Mouse (Mus musculus): ENCODE data around the gene Trim14. TPM values are rescaled to one million over a fixed set of nuclear protein-coding genes. Genes with fewer than 3 reads are reported as not detected.
A peak's percentile ranks its signal among the peaks of the same experiment; 100 is the strongest.

Gene Trim14
- polyA plus RNA-seq, 1 experiment from 2014 or later, result 2.1 TPM

GRCm38 (mm10) chr4:46558672-46559667 is 23.0 kb upstream of the Trim14 start:
- Histone ChIP-seq H3K36me3 (no peaks in the 10 kb centered on the region), H3K4me3 (no peak overlapping the region), H3K27me3 (no peaks in the 10 kb centered on the region), H3K9ac (no peak overlapping the region), H3K9me3 (no peaks in the 10 kb centered on the region), H3K4me2 (no peak overlapping the region), H3K4me1 (replicated peaks) (no peaks in the 10 kb centered on the region), H3K27ac (replicated peaks) (no peak overlapping the region)
- 80% methylated on average over 22 of the region's 22 CpGs for WGBS
- no peak for ATAC-seq (ENCODE audit: low read depth)

DNA sequence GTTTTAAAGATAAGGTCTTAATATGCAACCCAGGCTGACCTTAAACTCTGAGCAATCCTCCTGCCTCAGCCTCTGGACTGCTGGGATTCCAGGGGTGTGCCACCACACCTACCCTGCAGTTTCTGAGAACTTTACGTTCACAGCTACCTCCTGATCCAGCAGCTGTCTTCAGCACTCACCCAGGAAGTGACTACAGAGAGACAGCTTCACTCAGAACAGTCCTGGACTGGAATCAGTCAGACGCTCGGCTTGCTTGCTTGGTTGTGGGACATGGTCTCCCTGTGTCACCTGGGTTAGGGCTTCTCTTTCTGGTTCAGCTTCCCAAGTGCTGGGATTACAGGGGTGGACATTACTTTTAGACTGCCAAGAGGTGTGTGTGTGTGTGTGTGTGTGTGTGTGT is 21.0 kb upstream of the Trim14 start:
- WGBS, result 85% methylated on average over 3 of the region's 3 CpGs
- H3K27ac ChIP-seq (replicated peaks), result no peak overlapping the region
- no peak overlapping the region for H3K9ac ChIP-seq
- no peak for ATAC-seq (ENCODE audit: low read depth)
- no peaks in the 10 kb centered on the region for H3K4me1 ChIP-seq (replicated peaks)
- H3K4me2 ChIP-seq, result no peak overlapping the region
- H3K27me3 ChIP-seq, result no peaks in the 10 kb centered on the region
- H3K4me3 ChIP-seq, result no peak overlapping the region
- H3K36me3 ChIP-seq, result no peaks in the 10 kb centered on the region
- H3K9me3 ChIP-seq, result no peaks in the 10 kb centered on the region

DNA sequence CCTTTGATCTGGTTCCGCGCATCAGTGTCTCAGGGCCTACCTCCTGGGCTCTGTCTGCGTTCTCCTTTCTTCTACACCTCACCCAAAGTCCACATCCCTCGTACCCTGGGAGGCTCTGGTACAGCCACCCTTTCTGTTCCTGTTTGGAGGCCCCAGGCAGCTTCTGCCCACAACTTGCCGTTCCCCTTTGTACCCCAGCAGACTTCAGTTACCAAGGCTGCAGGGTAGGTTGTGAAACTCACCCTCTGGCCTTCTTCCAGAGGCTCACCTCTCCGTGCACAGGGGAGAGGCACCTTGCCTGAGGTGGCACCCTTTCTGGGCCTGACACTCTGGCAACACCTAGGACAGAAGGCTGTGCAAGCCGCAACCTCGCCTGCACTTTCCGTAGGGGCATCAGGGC is 19.8 kb upstream of the Trim14 start:
- no peak overlapping the region for H3K27ac ChIP-seq (replicated peaks)
- no peaks in the 10 kb centered on the region for H3K36me3 ChIP-seq
- H3K27me3 ChIP-seq, result no peaks in the 10 kb centered on the region
- WGBS, result 85% methylated on average over 9 of the region's 9 CpGs
- no peak overlapping the region for H3K4me3 ChIP-seq
- no peak overlapping the region for H3K4me2 ChIP-seq
- H3K9ac ChIP-seq, result no peak overlapping the region
- no peaks in the 10 kb centered on the region for H3K4me1 ChIP-seq (replicated peaks)
- no peaks in the 10 kb centered on the region for H3K9me3 ChIP-seq
- ATAC-seq (ENCODE audit: low read depth), result no peak

- H3K9me3 ChIP-seq, result no peaks in the 10 kb centered on the region
- no peaks in the 10 kb centered on the region for H3K36me3 ChIP-seq
- no peak overlapping the region for H3K9ac ChIP-seq
- ATAC-seq (ENCODE audit: low read depth), result no peak
- no peak overlapping the region for H3K4me3 ChIP-seq
- H3K4me1 ChIP-seq (replicated peaks), result no peaks in the 10 kb centered on the region
- no peak overlapping the region for H3K4me2 ChIP-seq
- no peak overlapping the region for H3K27ac ChIP-seq (replicated peaks)
- no peaks in the 10 kb centered on the region for H3K27me3 ChIP-seq
- WGBS, result 77% methylated on average over 10 of the region's 10 CpGs
Measured at GRCm38 (mm10) chr4:46554295-46555069, 18.5 kb upstream of the Trim14 start.

GRCm38 (mm10) chr4:46553864-46554263 is 17.9 kb upstream of the Trim14 start:
- WGBS, result 81% methylated on average over 1 of the region's 1 CpGs

DNA sequence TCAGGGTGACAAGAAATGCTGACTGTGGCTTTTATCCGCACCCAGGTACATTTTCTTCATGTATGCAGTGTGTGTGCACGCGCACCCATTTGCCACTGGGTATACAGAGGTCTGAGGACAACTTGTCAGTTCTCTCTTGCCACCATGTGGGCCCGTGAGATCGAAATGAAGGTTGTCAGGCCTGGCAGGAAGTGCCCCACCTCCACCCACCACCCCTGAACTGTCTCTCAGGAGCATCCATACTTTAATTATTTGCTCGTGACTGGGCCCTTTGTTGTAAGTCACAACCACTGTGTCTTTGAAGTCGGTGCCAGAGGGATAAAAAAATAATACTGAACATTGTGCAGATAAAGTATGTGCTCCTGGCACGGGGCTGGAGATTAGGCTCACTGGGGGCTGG is 14.5 kb upstream of the Trim14 start:
- H3K27me3 ChIP-seq, result no peaks in the 10 kb centered on the region
- H3K27ac ChIP-seq (replicated peaks), result no peak overlapping the region
- ATAC-seq (ENCODE audit: low read depth), result no peak
- no peaks in the 10 kb centered on the region for H3K9me3 ChIP-seq
- H3K4me3 ChIP-seq, result no peak overlapping the region
- H3K9ac ChIP-seq, result no peak overlapping the region
- H3K4me1 ChIP-seq (replicated peaks), result peaks cover 4% of the 10 kb centered on the region; the same call in 1 of the 2 replicates
- H3K36me3 ChIP-seq, result no peaks in the 10 kb centered on the region
- 65% methylated on average over 8 of the region's 8 CpGs for WGBS
- H3K4me2 ChIP-seq, result no peak overlapping the region

More at GRCm38 (mm10) chr4:46553864-46554263, 17.9 kb upstream of the Trim14 start:
- H3K4me3 ChIP-seq, result no peak overlapping the region
- no peak for ATAC-seq (ENCODE audit: low read depth)
- no peaks in the 10 kb centered on the region for H3K27me3 ChIP-seq
- H3K4me1 ChIP-seq (replicated peaks), result no peaks in the 10 kb centered on the region
- no peak overlapping the region for H3K9ac ChIP-seq
- no peaks in the 10 kb centered on the region for H3K9me3 ChIP-seq
- no peak overlapping the region for H3K27ac ChIP-seq (replicated peaks)
- no peaks in the 10 kb centered on the region for H3K36me3 ChIP-seq
- H3K4me2 ChIP-seq, result no peak overlapping the region

GRCm38 (mm10) chr4:46549979-46550378 is 14.0 kb upstream of the Trim14 start:
- Histone ChIP-seq H3K9ac (no peak overlapping the region), H3K9me3 (no peaks in the 10 kb centered on the region), H3K27me3 (no peaks in the 10 kb centered on the region), H3K4me3 (no peak overlapping the region), H3K36me3 (no peaks in the 10 kb centered on the region), H3K4me2 (no peak overlapping the region), H3K4me1 (replicated peaks) (peaks cover 4% of the 10 kb centered on the region; the same call in 1 of the 2 replicates), H3K27ac (replicated peaks) (no peak overlapping the region)
- 79% methylated on average over 9 of the region's 10 CpGs for WGBS
- ATAC-seq (ENCODE audit: low read depth), result no peak

DNA sequence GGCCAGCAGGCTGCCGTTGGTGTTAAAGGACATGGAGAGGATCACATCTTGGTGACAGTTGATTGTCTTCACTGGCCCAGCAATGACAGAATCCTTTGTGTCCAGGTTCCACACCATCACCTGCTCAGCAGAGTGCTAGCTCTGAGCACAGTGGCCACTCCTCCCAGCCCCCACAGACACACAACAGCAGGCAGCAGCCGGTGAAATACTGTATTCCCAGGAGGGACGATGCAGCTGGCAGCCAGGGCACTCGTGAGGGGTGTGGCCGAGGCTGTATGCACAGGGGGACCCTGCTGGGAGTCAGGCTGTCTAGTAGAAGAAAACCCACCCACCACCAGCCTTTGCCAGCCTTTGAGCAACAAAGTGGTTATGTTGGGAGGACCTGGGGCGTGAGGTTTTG is 10.8 kb upstream of the Trim14 start:
- no peaks in the 10 kb centered on the region for H3K27me3 ChIP-seq
- H3K27ac ChIP-seq (replicated peaks), result no peak overlapping the region
- 31% methylated on average over 6 of the region's 6 CpGs for whole genome bisulfite sequencing
- peak; percentile 40; the same call in 1 of the 2 replicates for ATAC-seq (ENCODE audit: low read depth)
- H3K36me3 ChIP-seq, result no peaks in the 10 kb centered on the region
- H3K9ac ChIP-seq, result no peak overlapping the region
- no peak overlapping the region for H3K4me2 ChIP-seq
- no peak overlapping the region for H3K4me3 ChIP-seq
- H3K4me1 ChIP-seq (replicated peaks), result peaks cover 4% of the 10 kb centered on the region; the same call in 1 of the 2 replicates
- H3K9me3 ChIP-seq, result no peaks in the 10 kb centered on the region

DNA sequence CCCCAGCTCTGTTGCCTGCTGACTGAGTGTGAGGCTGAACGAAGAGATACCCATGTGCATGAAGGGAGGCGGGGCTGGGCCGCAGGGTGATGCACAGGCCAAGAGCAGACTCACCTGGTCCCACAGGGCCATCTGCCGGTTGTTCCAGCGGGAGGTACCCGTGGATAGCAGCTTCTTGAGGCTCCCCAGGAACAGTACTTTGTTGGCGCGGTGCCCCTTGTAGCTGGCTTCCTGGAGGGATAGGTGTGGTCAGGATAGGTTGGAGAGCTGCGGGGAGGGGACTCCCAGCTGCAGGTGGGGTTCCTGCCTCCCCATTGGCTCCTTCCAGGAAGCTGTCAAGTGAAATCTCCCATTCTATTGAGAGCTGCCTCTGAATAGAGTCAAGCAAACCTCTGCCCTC is 9.6 kb upstream of the Trim14 start:
- Histone ChIP-seq H3K9ac (no peak overlapping the region), H3K27ac (replicated peaks) (no peak overlapping the region), H3K4me3 (no peak overlapping the region), H3K4me1 (replicated peaks) (peaks cover 4% of the 10 kb centered on the region; the same call in 1 of the 2 replicates), H3K27me3 (no peaks in the 10 kb centered on the region), H3K36me3 (no peaks in the 10 kb centered on the region), H3K4me2 (no peak overlapping the region), H3K9me3 (no peaks in the 10 kb centered on the region)
- 23% methylated on average over 9 of the region's 9 CpGs for WGBS
- ATAC-seq (ENCODE audit: low read depth), result no peak

DNA sequence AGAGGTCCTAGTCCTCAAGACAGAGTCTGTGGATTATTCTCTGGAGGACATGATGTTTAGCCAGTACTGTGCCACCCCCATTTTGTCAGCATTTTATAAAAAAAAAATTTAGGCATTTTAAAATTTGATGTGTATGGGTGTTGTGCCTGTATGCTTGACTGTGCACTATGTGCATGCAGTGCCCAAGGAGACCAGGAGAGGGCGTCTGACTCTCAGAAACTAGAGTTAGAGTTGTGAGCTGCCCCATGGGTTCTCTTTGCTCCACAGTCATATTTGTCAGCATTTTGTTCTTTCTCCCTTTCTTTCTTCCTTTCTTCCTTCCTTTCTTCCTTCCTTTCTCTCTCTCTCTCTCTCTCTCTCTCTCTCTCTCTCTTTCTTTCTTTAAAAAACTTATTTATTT is 8.4 kb upstream of the Trim14 start:
- H3K9me3 ChIP-seq, result no peaks in the 10 kb centered on the region
- no peaks in the 10 kb centered on the region for H3K27me3 ChIP-seq
- H3K4me1 ChIP-seq (replicated peaks), result peaks cover 4% of the 10 kb centered on the region; the same call in 1 of the 2 replicates
- H3K4me2 ChIP-seq, result no peak overlapping the region
- no peak overlapping the region for H3K27ac ChIP-seq (replicated peaks)
- no peaks in the 10 kb centered on the region for H3K36me3 ChIP-seq
- WGBS, result 32% methylated on average over 1 of the region's 1 CpGs
- H3K4me3 ChIP-seq, result no peak overlapping the region
- no peak for ATAC-seq (ENCODE audit: low read depth)
- H3K9ac ChIP-seq, result no peak overlapping the region

- WGBS, result 90% methylated on average over 13 of the region's 13 CpGs
- Histone ChIP-seq H3K27ac (replicated peaks) (no peak overlapping the region), H3K9ac (no peak overlapping the region), H3K4me3 (no peak overlapping the region), H3K36me3 (no peaks in the 10 kb centered on the region), H3K4me1 (replicated peaks) (peaks cover 4% of the 10 kb centered on the region; the same call in 1 of the 2 replicates), H3K9me3 (no peaks in the 10 kb centered on the region), H3K4me2 (no peak overlapping the region), H3K27me3 (peaks cover 3% of the 10 kb centered on the region; the same call in 1 of the 2 replicates)
- no peak for ATAC-seq (ENCODE audit: low read depth)
Measured at GRCm38 (mm10) chr4:46543366-46544050, 7.6 kb upstream of the Trim14 start.
